Mouse (Mus musculus): ENCODE results near the gene Lrrc3b. TPM values are rescaled to one million over a fixed set of nuclear protein-coding genes. Genes with fewer than 3 reads are reported as not detected.

Gene Lrrc3b
- polyA plus RNA-seq, 1 experiment from 2014 or later, result 1.5 TPM

GRCm38 (mm10) chr14:15432396-15432795 lies 6.4 kb downstream of the Lrrc3b start:
- Histone ChIP-seq H3K36me3 (ENCODE audit: control insufficient read depth, insufficient read depth, low read length) (no peaks in the 10 kb centered on the region), H3K27me3 (ENCODE audit: control insufficient read depth, insufficient read depth, low read length) (no peaks in the 10 kb centered on the region), H3K9ac (ENCODE audit: low read length) (no peak overlapping the region), H3K4me2 (replicated peaks; ENCODE audit: low read depth) (no peak overlapping the region), H3K9me3 (ENCODE audit: control insufficient read depth, low read length) (no peaks in the 10 kb centered on the region), H3K27ac (replicated peaks) (no peak overlapping the region), H3K4me3 (ENCODE audit: low read depth, low read length) (no peak overlapping the region), H3K4me1 (replicated peaks; ENCODE audit: control insufficient read depth, insufficient read depth) (no peaks in the 10 kb centered on the region)
- 36% methylated on average over 1 of the region's 1 CpGs for WGBS
- DNase-seq (ENCODE audit: low spot score) (no peak), ATAC-seq (ENCODE audit: low FRiP score, low TSS enrichment) (no peak)
- TF ChIP-seq CTCF (IDR thresholded peaks at IDR 0.05; ENCODE audit: low read depth), result no peak
- TF ChIP-seq EP300 (optimal IDR thresholded peaks at IDR 0.05), result no peak

GRCm38 (mm10) chr14:15421624-15422023 lies 17.2 kb downstream of the Lrrc3b start:
- 80% methylated on average over 1 of the region's 1 CpGs for WGBS
- H3K36me3 ChIP-seq (ENCODE audit: control insufficient read depth, insufficient read depth, low read length), result no peaks in the 10 kb centered on the region

GRCm38 (mm10) chr14:15410686-15411534 lies 27.9 kb downstream of the Lrrc3b start:
- DNase-seq (ENCODE audit: low spot score), result no peak
- no peaks in the 10 kb centered on the region for H3K36me3 ChIP-seq (ENCODE audit: control insufficient read depth, insufficient read depth, low read length)
- TF ChIP-seq EP300 (optimal IDR thresholded peaks at IDR 0.05) (no peak), CTCF (IDR thresholded peaks at IDR 0.05; ENCODE audit: low read depth) (peak; percentile 17; the same call in 1 of the 2 replicates)
- no peak overlapping the region for H3K4me2 ChIP-seq (replicated peaks; ENCODE audit: low read depth)
- H3K27ac ChIP-seq (replicated peaks), result no peak overlapping the region
- H3K4me1 ChIP-seq (replicated peaks; ENCODE audit: control insufficient read depth, insufficient read depth), result no peaks in the 10 kb centered on the region
- H3K9ac ChIP-seq (ENCODE audit: low read length), result no peak overlapping the region
- H3K9me3 ChIP-seq (ENCODE audit: control insufficient read depth, low read length), result no peaks in the 10 kb centered on the region
- no peak overlapping the region for H3K4me3 ChIP-seq (ENCODE audit: low read depth, low read length)
- H3K27me3 ChIP-seq (ENCODE audit: control insufficient read depth, insufficient read depth, low read length), result no peaks in the 10 kb centered on the region
- WGBS, result 72% methylated on average over 8 of the region's 8 CpGs
- no peak for ATAC-seq (ENCODE audit: low FRiP score, low TSS enrichment)

More at GRCm38 (mm10) chr14:15421624-15422023, 17.2 kb downstream of the Lrrc3b start:
- Histone ChIP-seq H3K4me3 (ENCODE audit: low read depth, low read length) (no peak overlapping the region), H3K9me3 (ENCODE audit: control insufficient read depth, low read length) (no peaks in the 10 kb centered on the region), H3K4me2 (replicated peaks; ENCODE audit: low read depth) (no peak overlapping the region), H3K4me1 (replicated peaks; ENCODE audit: control insufficient read depth, insufficient read depth) (no peaks in the 10 kb centered on the region), H3K27ac (replicated peaks) (no peak overlapping the region), H3K27me3 (ENCODE audit: control insufficient read depth, insufficient read depth, low read length) (no peaks in the 10 kb centered on the region), H3K9ac (ENCODE audit: low read length) (no peak overlapping the region)
- no peak for DNase-seq (ENCODE audit: low spot score)
- TF ChIP-seq CTCF (IDR thresholded peaks at IDR 0.05; ENCODE audit: low read depth), result no peak
- no peak for TF ChIP-seq EP300 (optimal IDR thresholded peaks at IDR 0.05)
- no peak for ATAC-seq (ENCODE audit: low FRiP score, low TSS enrichment)

GRCm38 (mm10) chr14:15385536-15385935 lies 53.3 kb downstream of the Lrrc3b start:
- Histone ChIP-seq H3K4me1 (replicated peaks; ENCODE audit: control insufficient read depth, insufficient read depth) (no peaks in the 10 kb centered on the region), H3K9ac (ENCODE audit: low read length) (no peak overlapping the region), H3K9me3 (ENCODE audit: control insufficient read depth, low read length) (no peaks in the 10 kb centered on the region), H3K4me3 (ENCODE audit: low read depth, low read length) (no peak overlapping the region), H3K27me3 (ENCODE audit: control insufficient read depth, insufficient read depth, low read length) (no peaks in the 10 kb centered on the region), H3K27ac (replicated peaks) (no peak overlapping the region), H3K36me3 (ENCODE audit: control insufficient read depth, insufficient read depth, low read length) (no peaks in the 10 kb centered on the region), H3K4me2 (replicated peaks; ENCODE audit: low read depth) (no peak overlapping the region)
- ATAC-seq (ENCODE audit: low FRiP score, low TSS enrichment) (no peak), DNase-seq (ENCODE audit: low spot score) (no peak)
- TF ChIP-seq CTCF (IDR thresholded peaks at IDR 0.05; ENCODE audit: low read depth) (no peak), EP300 (optimal IDR thresholded peaks at IDR 0.05) (no peak)
- WGBS, result 84% methylated on average over 2 of the region's 2 CpGs

GRCm38 (mm10) chr14:15384972-15385371 lies 53.8 kb downstream of the Lrrc3b start:
- Histone ChIP-seq H3K4me3 (ENCODE audit: low read depth, low read length) (no peak overlapping the region), H3K27ac (replicated peaks) (no peak overlapping the region), H3K27me3 (ENCODE audit: control insufficient read depth, insufficient read depth, low read length) (no peaks in the 10 kb centered on the region), H3K4me2 (replicated peaks; ENCODE audit: low read depth) (no peak overlapping the region), H3K9me3 (ENCODE audit: control insufficient read depth, low read length) (no peaks in the 10 kb centered on the region), H3K4me1 (replicated peaks; ENCODE audit: control insufficient read depth, insufficient read depth) (no peaks in the 10 kb centered on the region), H3K36me3 (ENCODE audit: control insufficient read depth, insufficient read depth, low read length) (no peaks in the 10 kb centered on the region), H3K9ac (ENCODE audit: low read length) (no peak overlapping the region)
- ATAC-seq (ENCODE audit: low FRiP score, low TSS enrichment) (no peak), DNase-seq (ENCODE audit: low spot score) (no peak)
- 79% methylated on average over 2 of the region's 2 CpGs for WGBS
- TF ChIP-seq EP300 (optimal IDR thresholded peaks at IDR 0.05), result no peak
- TF ChIP-seq CTCF (IDR thresholded peaks at IDR 0.05; ENCODE audit: low read depth), result no peak

GRCm38 (mm10) chr14:15384532-15384931 lies 54.3 kb downstream of the Lrrc3b start:
- H3K4me2 ChIP-seq (replicated peaks; ENCODE audit: low read depth), result no peak overlapping the region
- H3K27me3 ChIP-seq (ENCODE audit: control insufficient read depth, insufficient read depth, low read length), result no peaks in the 10 kb centered on the region
- no peaks in the 10 kb centered on the region for H3K36me3 ChIP-seq (ENCODE audit: control insufficient read depth, insufficient read depth, low read length)
- ATAC-seq (ENCODE audit: low FRiP score, low TSS enrichment) (no peak), DNase-seq (ENCODE audit: low spot score) (no peak)
- H3K9me3 ChIP-seq (ENCODE audit: control insufficient read depth, low read length), result no peaks in the 10 kb centered on the region
- H3K4me3 ChIP-seq (ENCODE audit: low read depth, low read length), result no peak overlapping the region
- no peak overlapping the region for H3K9ac ChIP-seq (ENCODE audit: low read length)
- H3K27ac ChIP-seq (replicated peaks), result no peak overlapping the region
- 46% methylated on average over 5 of the region's 5 CpGs for WGBS
- no peak for TF ChIP-seq EP300 (optimal IDR thresholded peaks at IDR 0.05)
- no peak for TF ChIP-seq CTCF (IDR thresholded peaks at IDR 0.05; ENCODE audit: low read depth)
- H3K4me1 ChIP-seq (replicated peaks; ENCODE audit: control insufficient read depth, insufficient read depth), result no peaks in the 10 kb centered on the region
